8 mouse cellular contexts compared by ENCODE assay signal in the genomic region with DNA sequence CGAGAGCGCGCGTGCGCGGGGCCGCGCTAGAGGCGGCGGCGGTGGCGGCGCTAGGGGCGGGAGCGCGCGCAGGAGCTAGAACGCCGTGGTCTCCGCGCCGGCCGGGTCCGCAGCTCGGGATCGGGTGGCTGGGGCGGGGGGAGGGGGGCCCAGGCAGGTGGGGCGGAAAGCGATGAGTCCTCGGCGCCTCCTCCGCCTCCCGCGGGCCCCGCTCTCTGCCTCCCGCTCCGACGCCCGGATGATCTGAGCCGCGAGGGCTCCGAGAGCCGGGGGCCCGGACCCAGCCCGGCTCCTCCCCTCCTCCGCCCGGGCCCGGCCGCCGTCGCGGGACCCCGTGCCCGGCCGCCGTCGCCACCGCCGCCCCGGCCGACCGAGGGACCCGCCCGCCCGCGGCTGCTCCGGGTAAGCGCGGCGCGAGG. TPM values are rescaled to one million over a fixed set of nuclear protein-coding genes. Genes with fewer than 3 reads are reported as not detected.
DNase-seq lines count a peak whose midpoint lies in the region; ATAC-seq and TF ChIP-seq lines count a peak whose summit lies in the region.

No protein-coding gene starts in this region.

- no peaks in the 10 kb centered on the region for H3K9me3 ChIP-seq in lung, embryonic 14.5 days (ENCODE audit: low read depth, low read length)
- no peaks in the 10 kb centered on the region for H3K9me3 ChIP-seq in embryonic facial prominence, embryonic 14.5 days (ENCODE audit: control insufficient read depth, low read length)
- H3K9me3 ChIP-seq in intestine, embryonic 15.5 days: no peaks in the 10 kb centered on the region
- H3K9me3 ChIP-seq in neural tube, embryonic 12.5 days: no peaks in the 10 kb centered on the region

- ATAC-seq in lung, embryonic 14.5 days (ENCODE audit: insufficient read depth): peak; percentile 71
- peak; percentile 58; the same call in 1 of the 2 replicates for ATAC-seq in embryonic facial prominence, embryonic 14.5 days (ENCODE audit: low read depth)
- peak; percentile 79 for ATAC-seq in intestine, embryonic 15.5 days
- ATAC-seq in neural tube, embryonic 12.5 days (ENCODE audit: low FRiP score, low read depth): peak; percentile 83

- no peaks in the 10 kb centered on the region for H3K27me3 ChIP-seq in lung, embryonic 14.5 days (ENCODE audit: insufficient read depth, low read length)
- H3K27me3 ChIP-seq in embryonic facial prominence, embryonic 14.5 days (replicated peaks; ENCODE audit: control insufficient read depth, insufficient read depth, low read length): no peaks in the 10 kb centered on the region
- no peaks in the 10 kb centered on the region for H3K27me3 ChIP-seq in intestine, embryonic 15.5 days (replicated peaks)
- H3K27me3 ChIP-seq in neural tube, embryonic 12.5 days (replicated peaks): no peaks in the 10 kb centered on the region

- 0% methylated on average over 48 of the region's 71 CpGs for WGBS in lung, embryonic 14.5 days
- WGBS in embryonic facial prominence, embryonic 14.5 days: 0% methylated on average over 15 of the region's 71 CpGs
- under 1% methylated on average over 40 of the region's 71 CpGs for WGBS in intestine, embryonic 15.5 days
- under 1% methylated on average over 49 of the region's 71 CpGs for WGBS in neural tube, embryonic 12.5 days

- H3K9ac ChIP-seq in lung, embryonic 14.5 days: peak overlapping the region; percentile 98
- peak overlapping the region; percentile 100 for H3K9ac ChIP-seq in embryonic facial prominence, embryonic 14.5 days (ENCODE audit: low read depth, low read length)
- H3K9ac ChIP-seq in intestine, embryonic 15.5 days: peak overlapping the region; percentile 97
- H3K9ac ChIP-seq in neural tube, embryonic 12.5 days: peak overlapping the region; percentile 100

- H3K4me1 ChIP-seq in lung, embryonic 14.5 days (ENCODE audit: insufficient read depth): 0 out of 2 replicates have a peak, but pooled peaks cover 8% of the 10 kb centered on the region
- peaks cover 16% of the 10 kb centered on the region for H3K4me1 ChIP-seq in embryonic facial prominence, embryonic 14.5 days (ENCODE audit: control insufficient read depth, insufficient read depth, low read length)
- H3K4me1 ChIP-seq in intestine, embryonic 15.5 days (replicated peaks): peaks cover 7% of the 10 kb centered on the region; the same call in 1 of the 2 replicates
- peaks cover 23% of the 10 kb centered on the region for H3K4me1 ChIP-seq in neural tube, embryonic 12.5 days

- H3K27ac ChIP-seq in lung, embryonic 14.5 days (ENCODE audit: low read depth): peak overlapping the region; percentile 99
- peak overlapping the region; percentile 99 for H3K27ac ChIP-seq in embryonic facial prominence, embryonic 14.5 days (replicated peaks; ENCODE audit: low read depth, low read length)
- H3K27ac ChIP-seq in intestine, embryonic 15.5 days: peak overlapping the region; percentile 98
- H3K27ac ChIP-seq in neural tube, embryonic 12.5 days: peak overlapping the region; percentile 96

- no peak for TF ChIP-seq CTCF in lung, embryonic 14.5 days (IDR thresholded peaks at IDR 0.05; ENCODE audit: low read depth)

- peak; percentile 95 for DNase-seq in lung, embryonic 14.5 days
- no peak for DNase-seq in lung, adult 18-20 months
- no peak for DNase-seq in embryonic facial prominence, embryonic 14.5 days (ENCODE audit: low spot score)
- DNase-seq in left cerebral cortex, adult 18-20 months (ENCODE audit: low spot score in 2 of 2): no peak
- DNase-seq in adrenal gland, postnatal 10 days: no peak
- DNase-seq in urinary bladder, postnatal 36 days (ENCODE audit: low spot score in 2 of 2): no peak

- H3K4me3 ChIP-seq in lung, embryonic 14.5 days (ENCODE audit: low read depth, low read length): peak overlapping the region; percentile 85
- peak overlapping the region; percentile 95 for H3K4me3 ChIP-seq in embryonic facial prominence, embryonic 14.5 days (ENCODE audit: low read depth, low read length)
- H3K4me3 ChIP-seq in intestine, embryonic 15.5 days (replicated peaks): peak overlapping the region; percentile 90
- peak overlapping the region; percentile 96 for H3K4me3 ChIP-seq in neural tube, embryonic 12.5 days

- H3K36me3 ChIP-seq in lung, embryonic 14.5 days (ENCODE audit: insufficient read depth): no peaks in the 10 kb centered on the region
- H3K36me3 ChIP-seq in embryonic facial prominence, embryonic 14.5 days (ENCODE audit: control insufficient read depth, insufficient read depth, low read length): no peaks in the 10 kb centered on the region
- H3K36me3 ChIP-seq in intestine, embryonic 15.5 days: no peaks in the 10 kb centered on the region
- no peaks in the 10 kb centered on the region for H3K36me3 ChIP-seq in neural tube, embryonic 12.5 days

- H3K4me2 ChIP-seq in lung, embryonic 14.5 days: peak overlapping the region; percentile 65
- H3K4me2 ChIP-seq in embryonic facial prominence, embryonic 14.5 days (ENCODE audit: low read depth, low read length): peak overlapping the region; percentile 71
- H3K4me2 ChIP-seq in intestine, embryonic 15.5 days (replicated peaks): peak overlapping the region; percentile 59
- H3K4me2 ChIP-seq in neural tube, embryonic 12.5 days (replicated peaks): peak overlapping the region; percentile 67

RNA-seq across cellular contexts. Expression of gene Ppm1a, which starts 4.0 kb away (rescaled TPM):
- 64.9 and 65.1 TPM in 2 replicates for polyA plus RNA-seq in lung, embryonic 14.5 days (2014; fragmentation: Nextera tagmentation; extraction: Ambion mirVana)
- polyA plus RNA-seq in embryonic facial prominence, embryonic 14.5 days (2014; fragmentation: Nextera tagmentation; extraction: Ambion mirVana): 82.5 and 84.3 TPM in 2 replicates
- polyA plus RNA-seq in intestine, embryonic 15.5 days (2015; fragmentation: Nextera tagmentation; extraction: Ambion mirVana): 54.7 and 56.5 TPM in 2 replicates
- 83.1 and 88.1 TPM in 2 replicates for polyA plus RNA-seq in neural tube, embryonic 12.5 days (2016; fragmentation: Nextera tagmentation; extraction: Ambion mirVana)
- total RNA-seq in left cerebral cortex, adult 18-20 months (2021): 100 to 1,000 TPM; 326 to 345 TPM
- total RNA-seq in adrenal gland, postnatal 10 days (2021): 100 to 1,000 TPM; 252 to 260 TPM
